Mouse (Mus musculus): ENCODE results near the gene Cbr2. TPM values are rescaled to one million over a fixed set of nuclear protein-coding genes. Genes with fewer than 3 reads are reported as not detected.
A peak's percentile ranks its signal among the peaks of the same experiment; 100 is the strongest.

Gene Cbr2
- total and polyA plus RNA-seq, 2 experiments from 2014 or later: 2.4 to 12.2 TPM

GRCm38 (mm10) chr11:120703696-120704454 is 28.0 kb downstream of the Cbr2 start:
- WGBS: 46% methylated on average over 15 of the region's 15 CpGs
- Histone ChIP-seq H3K4me2 (ENCODE audit: low read depth, low read length) (no peak overlapping the region), H3K9ac (replicated peaks; ENCODE audit: low read depth, low read length) (no peak overlapping the region), H3K36me3 (replicated peaks; ENCODE audit: control insufficient read depth, insufficient read depth, low read length) (peaks cover 36% of the 10 kb centered on the region; the same call in 1 of the 2 replicates), H3K9me3 (replicated peaks; ENCODE audit: control insufficient read depth, low read length) (no peaks in the 10 kb centered on the region), H3K4me3 (ENCODE audit: low read depth, low read length) (no peak overlapping the region), H3K27me3 (ENCODE audit: control insufficient read depth, insufficient read depth, low read length) (no peaks in the 10 kb centered on the region), H3K27ac (ENCODE audit: low read depth) (peak overlapping the region; percentile 43; the same call in 1 of the 2 replicates), H3K4me1 (ENCODE audit: control insufficient read depth, insufficient read depth) (peaks cover 18% of the 10 kb centered on the region)
- peak; percentile 61 for DNase-seq (ENCODE audit: low spot score)
- ATAC-seq (ENCODE audit: insufficient read depth, low read depth): peak; percentile 43
- no peak for TF ChIP-seq CTCF (IDR thresholded peaks at IDR 0.05; ENCODE audit: low read depth)
- no peak for TF ChIP-seq EP300 (IDR thresholded peaks at IDR 0.05; ENCODE audit: low read depth)

- Histone ChIP-seq H3K27ac (ENCODE audit: low read depth) (peak overlapping the region; percentile 75), H3K27me3 (ENCODE audit: control insufficient read depth, insufficient read depth, low read length) (no peaks in the 10 kb centered on the region), H3K4me1 (ENCODE audit: control insufficient read depth, insufficient read depth) (peaks cover 22% of the 10 kb centered on the region), H3K9me3 (replicated peaks; ENCODE audit: control insufficient read depth, low read length) (no peaks in the 10 kb centered on the region), H3K4me3 (ENCODE audit: low read depth, low read length) (no peak overlapping the region), H3K4me2 (ENCODE audit: low read depth, low read length) (no peak overlapping the region), H3K9ac (replicated peaks; ENCODE audit: low read depth, low read length) (no peak overlapping the region), H3K36me3 (replicated peaks; ENCODE audit: control insufficient read depth, insufficient read depth, low read length) (peaks cover 36% of the 10 kb centered on the region)
- DNase-seq (ENCODE audit: low spot score) (peak; percentile 80), ATAC-seq (ENCODE audit: insufficient read depth, low read depth) (peak; percentile 89)
- TF ChIP-seq EP300 (IDR thresholded peaks at IDR 0.05; ENCODE audit: low read depth): no peak
- TF ChIP-seq CTCF (IDR thresholded peaks at IDR 0.05; ENCODE audit: low read depth): no peak
- 14% methylated on average over 10 of the region's 10 CpGs for WGBS
Observed at GRCm38 (mm10) chr11:120697741-120698140, 34.2 kb downstream of the Cbr2 start.

- ATAC-seq (ENCODE audit: insufficient read depth, low read depth) (no peak), DNase-seq (ENCODE audit: low spot score) (no peak)
- Histone ChIP-seq H3K36me3 (replicated peaks; ENCODE audit: control insufficient read depth, insufficient read depth, low read length) (peaks cover 28% of the 10 kb centered on the region), H3K9me3 (replicated peaks; ENCODE audit: control insufficient read depth, low read length) (no peaks in the 10 kb centered on the region), H3K4me2 (ENCODE audit: low read depth, low read length) (no peak overlapping the region), H3K4me1 (ENCODE audit: control insufficient read depth, insufficient read depth) (peaks cover 33% of the 10 kb centered on the region), H3K27me3 (ENCODE audit: control insufficient read depth, insufficient read depth, low read length) (no peaks in the 10 kb centered on the region), H3K27ac (ENCODE audit: low read depth) (no peak overlapping the region), H3K9ac (replicated peaks; ENCODE audit: low read depth, low read length) (no peak overlapping the region), H3K4me3 (ENCODE audit: low read depth, low read length) (no peak overlapping the region)
- TF ChIP-seq CTCF (IDR thresholded peaks at IDR 0.05; ENCODE audit: low read depth): peak; percentile 20; the same call in 1 of the 2 replicates
- no peak for TF ChIP-seq EP300 (IDR thresholded peaks at IDR 0.05; ENCODE audit: low read depth)
- 91% methylated on average over 6 of the region's 6 CpGs for WGBS
Observed at GRCm38 (mm10) chr11:120696568-120696967, 35.3 kb downstream of the Cbr2 start.

- Histone ChIP-seq H3K4me1 (ENCODE audit: control insufficient read depth, insufficient read depth) (peaks cover 33% of the 10 kb centered on the region), H3K27ac (ENCODE audit: low read depth) (0 out of 2 replicates have a peak overlapping the region, but pooled peaks have one; percentile 13), H3K9me3 (replicated peaks; ENCODE audit: control insufficient read depth, low read length) (no peaks in the 10 kb centered on the region), H3K9ac (replicated peaks; ENCODE audit: low read depth, low read length) (no peak overlapping the region; the same call in 1 of the 2 replicates), H3K36me3 (replicated peaks; ENCODE audit: control insufficient read depth, insufficient read depth, low read length) (peaks cover 19% of the 10 kb centered on the region), H3K4me2 (ENCODE audit: low read depth, low read length) (no peak overlapping the region), H3K4me3 (ENCODE audit: low read depth, low read length) (no peak overlapping the region), H3K27me3 (ENCODE audit: control insufficient read depth, insufficient read depth, low read length) (no peaks in the 10 kb centered on the region)
- DNase-seq (ENCODE audit: low spot score) (no peak), ATAC-seq (ENCODE audit: insufficient read depth, low read depth) (no peak)
- WGBS: 63% methylated on average over 12 of the region's 12 CpGs
- TF ChIP-seq CTCF (IDR thresholded peaks at IDR 0.05; ENCODE audit: low read depth) (no peak), EP300 (IDR thresholded peaks at IDR 0.05; ENCODE audit: low read depth) (no peak)
Observed at GRCm38 (mm10) chr11:120695641-120696040, 36.3 kb downstream of the Cbr2 start.

GRCm38 (mm10) chr11:120695184-120695583 is 36.7 kb downstream of the Cbr2 start:
- no peak overlapping the region for H3K4me3 ChIP-seq (ENCODE audit: low read depth, low read length)
- ATAC-seq (ENCODE audit: insufficient read depth, low read depth) (peak; percentile 21), DNase-seq (ENCODE audit: low spot score) (no peak)
- H3K4me2 ChIP-seq (ENCODE audit: low read depth, low read length): no peak overlapping the region
- peaks cover 20% of the 10 kb centered on the region for H3K36me3 ChIP-seq (replicated peaks; ENCODE audit: control insufficient read depth, insufficient read depth, low read length)
- no peaks in the 10 kb centered on the region for H3K9me3 ChIP-seq (replicated peaks; ENCODE audit: control insufficient read depth, low read length)
- H3K9ac ChIP-seq (replicated peaks; ENCODE audit: low read depth, low read length): no peak overlapping the region
- H3K4me1 ChIP-seq (ENCODE audit: control insufficient read depth, insufficient read depth): peaks cover 33% of the 10 kb centered on the region
- TF ChIP-seq CTCF (IDR thresholded peaks at IDR 0.05; ENCODE audit: low read depth): no peak
- TF ChIP-seq EP300 (IDR thresholded peaks at IDR 0.05; ENCODE audit: low read depth): no peak
- WGBS: 18% methylated on average over 4 of the region's 4 CpGs
- no peaks in the 10 kb centered on the region for H3K27me3 ChIP-seq (ENCODE audit: control insufficient read depth, insufficient read depth, low read length)
- no peak overlapping the region for H3K27ac ChIP-seq (ENCODE audit: low read depth)
